Mouse (Mus musculus): ENCODE measurements around the gene Hdac11. TPM values are rescaled to one million over a fixed set of nuclear protein-coding genes. Genes with fewer than 3 reads are reported as not detected.
A peak's percentile ranks its signal among the peaks of the same experiment; 100 is the strongest.

The Hdac11 gene
- polyA plus RNA-seq, 2 experiments from 2014 or later = 1.5 to 2.0 TPM

- ATAC-seq = no peak
Observed at GRCm38 (mm10) chr6:91171396-91171895, 15.0 kb downstream of the Hdac11 start.

- ATAC-seq = peak; percentile 68
Observed at GRCm38 (mm10) chr6:91172381-91172780, 15.9 kb downstream of the Hdac11 start.

- ATAC-seq = no peak
Observed at GRCm38 (mm10) chr6:91173221-91173880, 16.9 kb downstream of the Hdac11 start.

- no peak for ATAC-seq
Observed at GRCm38 (mm10) chr6:91174211-91174610, 17.7 kb downstream of the Hdac11 start.

GRCm38 (mm10) chr6:91180767-91181171 lies 24.3 kb downstream of the Hdac11 start:
- ATAC-seq = no peak

- no peak for ATAC-seq
Observed at GRCm38 (mm10) chr6:91181320-91181719, 24.9 kb downstream of the Hdac11 start.

GRCm38 (mm10) chr6:91182075-91182490 lies 25.6 kb downstream of the Hdac11 start:
- no peak for ATAC-seq

- no peak for ATAC-seq
Observed at GRCm38 (mm10) chr6:91183041-91183440, 26.6 kb downstream of the Hdac11 start.

- no peak for ATAC-seq
Observed at GRCm38 (mm10) chr6:91183980-91184379, 27.5 kb downstream of the Hdac11 start.

GRCm38 (mm10) chr6:91184776-91185175 lies 28.3 kb downstream of the Hdac11 start:
- ATAC-seq = no peak

- ATAC-seq = no peak
Observed at GRCm38 (mm10) chr6:91185502-91185901, 29.0 kb downstream of the Hdac11 start.

GRCm38 (mm10) chr6:91186161-91186931 lies 29.9 kb downstream of the Hdac11 start:
- ATAC-seq = peak; percentile 41

- no peak for ATAC-seq
Observed at GRCm38 (mm10) chr6:91186934-91187333, 30.5 kb downstream of the Hdac11 start.

GRCm38 (mm10) chr6:91187871-91188270 lies 31.4 kb downstream of the Hdac11 start:
- no peak for ATAC-seq

GRCm38 (mm10) chr6:91189971-91190370 lies 33.5 kb downstream of the Hdac11 start:
- no peak for ATAC-seq

GRCm38 (mm10) chr6:91191465-91191864 lies 35.0 kb downstream of the Hdac11 start:
- no peak for ATAC-seq

GRCm38 (mm10) chr6:91192421-91192820 lies 36.0 kb downstream of the Hdac11 start:
- no peak for ATAC-seq

GRCm38 (mm10) chr6:91192851-91193545 lies 36.5 kb downstream of the Hdac11 start:
- ATAC-seq = no peak

GRCm38 (mm10) chr6:91198456-91198855 lies 42.0 kb downstream of the Hdac11 start:
- no peak for ATAC-seq

- no peak for ATAC-seq
Observed at GRCm38 (mm10) chr6:91200429-91201188, 44.1 kb downstream of the Hdac11 start.

GRCm38 (mm10) chr6:91201881-91202341 lies 45.4 kb downstream of the Hdac11 start:
- no peak for ATAC-seq

GRCm38 (mm10) chr6:91202571-91202970 lies 46.1 kb downstream of the Hdac11 start:
- no peak for ATAC-seq
